Mouse (Mus musculus): Measurements from ENCODE around the gene Eif4h. TPM values are rescaled to one million over a fixed set of nuclear protein-coding genes. Genes with fewer than 3 reads are reported as not detected.

Gene Eif4h
- total and polyA plus RNA-seq, 2 experiments = 134 to 139 TPM

DNA sequence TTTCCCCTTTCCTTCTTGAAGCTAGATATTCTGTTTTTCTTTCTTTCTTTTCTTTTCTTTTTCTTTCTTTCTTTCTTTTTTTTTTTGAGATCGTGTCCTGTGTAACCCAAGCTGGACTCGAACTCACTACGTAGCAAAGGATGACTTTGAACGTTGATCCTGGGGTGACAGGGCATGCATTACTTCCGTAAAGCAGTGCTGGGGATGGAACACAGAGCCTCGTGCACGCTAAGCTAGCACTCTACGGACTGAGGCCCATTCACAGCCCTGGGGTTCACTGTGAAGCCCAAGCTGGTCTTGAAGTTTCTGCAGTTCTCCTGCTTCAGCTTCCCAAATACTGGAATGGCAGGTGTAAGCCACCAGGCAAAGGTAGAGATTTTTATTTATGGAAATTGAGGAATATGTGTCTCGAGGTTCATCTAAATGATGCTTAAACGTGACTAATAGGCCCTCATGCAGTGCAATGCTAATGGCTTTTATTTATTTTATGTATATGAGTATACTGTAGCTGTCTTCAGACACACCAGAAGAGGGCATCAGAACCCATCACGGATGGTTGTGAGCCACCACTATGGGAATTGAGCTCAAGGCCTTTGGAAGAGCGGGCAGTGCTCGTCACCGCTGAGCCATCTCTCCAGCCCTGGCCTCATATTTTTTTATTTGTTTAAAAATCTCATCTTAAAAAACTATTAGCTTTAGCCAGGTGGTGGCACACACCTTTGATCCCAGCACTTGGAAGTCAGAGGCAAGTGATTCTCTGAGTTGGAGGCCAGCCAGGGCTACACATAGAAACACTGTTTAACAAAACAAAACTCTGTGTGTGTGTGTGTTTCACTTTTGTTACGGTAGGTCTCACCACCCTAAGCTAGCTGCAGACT, 56.0 kb downstream of the Eif4h start:
- Histone ChIP-seq H3K9ac (ENCODE audit: low read depth, low read length) (peak overlapping the region; percentile 77), H3K36me3 (ENCODE audit: control insufficient read depth, insufficient read depth, low read length) (no peaks in the 10 kb centered on the region), H3K27me3 (ENCODE audit: control insufficient read depth, insufficient read depth, low read length) (no peaks in the 10 kb centered on the region), H3K4me1 (ENCODE audit: control insufficient read depth, insufficient read depth, low read length) (peaks cover 2% of the 10 kb centered on the region), H3K4me3 (ENCODE audit: insufficient read depth, low read depth, low read length) (peak overlapping the region; percentile 69), H3K27ac (replicated peaks; ENCODE audit: insufficient read depth, low read depth, low read length) (no peak overlapping the region), H3K79me2 (ENCODE audit: control insufficient read depth, insufficient read depth, low read length) (no peaks in the 10 kb centered on the region; the same call in 1 of the 2 replicates)
- 13% methylated on average over 15 of the region's 15 CpGs for WGBS
- no peak for TF ChIP-seq POLR2A (IDR thresholded peaks at IDR 0.05; ENCODE audit: extremely low read depth, insufficient read depth, low read length)
- no peak for TF ChIP-seq CTCF (IDR thresholded peaks at IDR 0.05; ENCODE audit: low read depth, low read length)
- peak; percentile 60 for DNase-seq (ENCODE audit: extremely low read depth, low read depth, low spot score)

DNA sequence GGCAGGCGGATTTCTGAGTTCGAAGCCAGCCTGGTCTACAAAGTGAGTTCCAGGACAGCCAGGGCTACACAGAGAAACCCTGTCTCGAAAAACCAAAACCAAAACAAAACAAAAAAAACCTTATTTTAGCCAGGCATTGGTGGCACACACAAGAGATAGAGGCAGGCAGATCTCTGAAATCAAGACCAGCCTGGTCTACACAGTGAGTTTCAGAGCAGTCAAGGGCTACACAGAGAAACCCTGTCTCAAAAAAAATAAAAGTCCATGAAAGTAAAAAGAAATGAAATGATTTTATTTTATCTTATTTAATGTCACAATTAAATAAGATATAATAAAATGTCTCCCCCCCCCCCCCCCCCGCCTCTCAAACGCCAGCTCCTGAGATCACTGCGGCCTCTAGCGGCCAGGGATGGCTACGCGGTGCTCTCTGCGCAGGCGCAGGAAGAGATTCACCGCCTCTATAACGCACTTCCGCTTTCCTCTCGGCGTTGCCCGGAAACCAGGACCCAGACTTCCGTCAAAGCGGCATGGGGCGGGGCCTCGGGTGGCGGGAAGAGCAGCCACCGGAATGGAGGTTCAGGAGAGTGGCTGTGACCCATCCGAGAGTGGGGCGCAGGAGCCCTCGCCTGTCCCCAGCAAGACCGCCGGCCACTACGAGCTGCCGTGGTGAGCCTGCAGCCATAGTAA, 56.9 kb downstream of the Eif4h start:
- H3K27ac ChIP-seq (replicated peaks; ENCODE audit: insufficient read depth, low read depth, low read length) = no peak overlapping the region
- 7% methylated on average over 30 of the region's 30 CpGs for WGBS
- TF ChIP-seq POLR2A (IDR thresholded peaks at IDR 0.05; ENCODE audit: extremely low read depth, insufficient read depth, low read length) (0 out of 2 replicates have a peak, but pooled peaks have one; percentile 34), CTCF (IDR thresholded peaks at IDR 0.05; ENCODE audit: low read depth, low read length) (peak; percentile 83)
- H3K36me3 ChIP-seq (ENCODE audit: control insufficient read depth, insufficient read depth, low read length) = no peaks in the 10 kb centered on the region
- DNase-seq (ENCODE audit: extremely low read depth, low read depth, low spot score) = peak; percentile 82
- peak overlapping the region; percentile 69 for H3K4me3 ChIP-seq (ENCODE audit: insufficient read depth, low read depth, low read length)
- peaks cover 2% of the 10 kb centered on the region for H3K4me1 ChIP-seq (ENCODE audit: control insufficient read depth, insufficient read depth, low read length)
- peak overlapping the region; percentile 77 for H3K9ac ChIP-seq (ENCODE audit: low read depth, low read length)
- no peaks in the 10 kb centered on the region for H3K27me3 ChIP-seq (ENCODE audit: control insufficient read depth, insufficient read depth, low read length)
- no peaks in the 10 kb centered on the region; the same call in 1 of the 2 replicates for H3K79me2 ChIP-seq (ENCODE audit: control insufficient read depth, insufficient read depth, low read length)

DNA sequence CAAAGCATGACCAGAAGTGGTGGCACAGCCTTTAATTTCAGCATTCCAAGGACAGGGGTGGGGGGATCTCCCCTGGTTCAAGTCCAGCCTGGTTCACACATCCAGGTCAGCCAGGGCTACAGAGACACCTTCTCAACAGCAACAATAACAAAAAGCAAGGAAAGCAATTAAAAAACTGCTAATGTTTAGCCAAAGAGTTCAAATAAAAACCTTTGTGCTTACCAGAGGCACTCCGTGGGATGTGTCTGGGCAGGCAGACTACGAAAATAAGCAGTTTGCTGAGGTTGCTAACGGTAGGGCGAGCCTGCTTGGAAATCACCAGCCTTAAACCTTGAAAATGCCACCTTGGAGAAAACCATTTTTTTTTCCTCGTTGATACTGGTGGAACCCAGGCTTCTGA, 58.1 kb downstream of the Eif4h start, which contains the start of gene Rfc2:
Gene Rfc2 (plus strand): TSS at position 221 of the 400 bp plus-strand sequence.
- H3K79me2 ChIP-seq (ENCODE audit: control insufficient read depth, insufficient read depth, low read length) = no peaks in the 10 kb centered on the region; the same call in 1 of the 2 replicates
- H3K4me1 ChIP-seq (ENCODE audit: control insufficient read depth, insufficient read depth, low read length) = peaks cover 2% of the 10 kb centered on the region
- no peak within 1 kb of the TSS for H3K9ac ChIP-seq (ENCODE audit: low read depth, low read length)
- H3K27ac ChIP-seq (replicated peaks; ENCODE audit: insufficient read depth, low read depth, low read length) = no peak within 1 kb of the TSS
- TF ChIP-seq POLR2A (IDR thresholded peaks at IDR 0.05; ENCODE audit: extremely low read depth, insufficient read depth, low read length) = no peak
- TF ChIP-seq CTCF (IDR thresholded peaks at IDR 0.05; ENCODE audit: low read depth, low read length) = no peak
- no peak within 1 kb of the TSS for H3K4me3 ChIP-seq (ENCODE audit: insufficient read depth, low read depth, low read length)
- no peaks in the 10 kb centered on the region for H3K36me3 ChIP-seq (ENCODE audit: control insufficient read depth, insufficient read depth, low read length)
- DNase-seq (ENCODE audit: extremely low read depth, low read depth, low spot score) = no peak
- WGBS = 86% methylated on average over 5 of the region's 5 CpGs
- no peaks in the 10 kb centered on the region for H3K27me3 ChIP-seq (ENCODE audit: control insufficient read depth, insufficient read depth, low read length)

DNA sequence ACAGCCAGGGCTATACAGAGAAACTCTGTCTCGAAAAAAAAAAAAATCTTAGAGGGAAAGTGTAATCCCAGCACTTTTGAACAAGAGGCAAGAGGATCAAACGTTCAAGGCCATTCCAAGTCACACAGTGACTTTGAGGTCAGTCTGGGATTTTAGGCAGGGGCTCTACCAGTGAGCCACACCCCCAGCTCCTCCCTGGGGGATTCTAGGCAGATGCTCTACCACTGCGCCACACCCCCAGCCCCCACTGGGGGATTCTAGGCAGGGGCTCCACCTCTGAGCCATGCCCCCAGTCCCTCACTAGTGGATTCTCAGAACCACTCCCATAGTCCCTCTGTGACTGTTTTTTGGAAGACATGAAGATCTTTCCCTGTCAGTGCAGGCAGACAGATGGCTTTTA, 60.2 kb downstream of the Eif4h start:
- no peak overlapping the region for H3K4me3 ChIP-seq (ENCODE audit: insufficient read depth, low read depth, low read length)
- TF ChIP-seq POLR2A (IDR thresholded peaks at IDR 0.05; ENCODE audit: extremely low read depth, insufficient read depth, low read length) (no peak), CTCF (IDR thresholded peaks at IDR 0.05; ENCODE audit: low read depth, low read length) (no peak)
- no peaks in the 10 kb centered on the region for H3K36me3 ChIP-seq (ENCODE audit: control insufficient read depth, insufficient read depth, low read length)
- no peak for DNase-seq (ENCODE audit: extremely low read depth, low read depth, low spot score)
- no peak overlapping the region for H3K27ac ChIP-seq (replicated peaks; ENCODE audit: insufficient read depth, low read depth, low read length)
- H3K9ac ChIP-seq (ENCODE audit: low read depth, low read length) = no peak overlapping the region
- no peaks in the 10 kb centered on the region; the same call in 1 of the 2 replicates for H3K79me2 ChIP-seq (ENCODE audit: control insufficient read depth, insufficient read depth, low read length)
- 66% methylated on average over 3 of the region's 3 CpGs for WGBS
- no peaks in the 10 kb centered on the region for H3K27me3 ChIP-seq (ENCODE audit: control insufficient read depth, insufficient read depth, low read length)
- peaks cover 2% of the 10 kb centered on the region for H3K4me1 ChIP-seq (ENCODE audit: control insufficient read depth, insufficient read depth, low read length)

DNA sequence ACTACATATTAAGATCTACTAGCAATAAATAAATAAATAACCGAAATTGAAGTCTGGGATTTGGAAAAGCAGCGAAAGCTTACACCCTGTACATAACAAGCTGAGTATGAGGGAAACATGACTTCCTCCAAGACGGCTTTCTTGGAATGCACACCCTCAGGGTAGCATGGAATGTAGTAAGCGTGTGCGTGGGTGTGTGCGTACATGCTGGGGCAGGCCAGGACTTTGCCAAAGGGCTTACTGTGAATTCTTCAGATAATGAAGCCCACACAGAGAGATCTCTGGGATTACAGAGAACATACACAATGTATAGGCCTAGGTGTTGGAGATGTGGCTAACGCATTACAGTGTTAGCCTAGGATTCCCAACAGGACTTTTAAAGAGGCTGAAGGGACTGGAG, 61.8 kb downstream of the Eif4h start:
- WGBS = 91% methylated on average over 7 of the region's 7 CpGs
- Histone ChIP-seq H3K79me2 (ENCODE audit: control insufficient read depth, insufficient read depth, low read length) (no peaks in the 10 kb centered on the region), H3K27me3 (ENCODE audit: control insufficient read depth, insufficient read depth, low read length) (no peaks in the 10 kb centered on the region), H3K9ac (ENCODE audit: low read depth, low read length) (no peak overlapping the region), H3K36me3 (ENCODE audit: control insufficient read depth, insufficient read depth, low read length) (no peaks in the 10 kb centered on the region), H3K4me3 (ENCODE audit: insufficient read depth, low read depth, low read length) (no peak overlapping the region), H3K4me1 (ENCODE audit: control insufficient read depth, insufficient read depth, low read length) (no peaks in the 10 kb centered on the region), H3K27ac (replicated peaks; ENCODE audit: insufficient read depth, low read depth, low read length) (no peak overlapping the region)
- TF ChIP-seq CTCF (IDR thresholded peaks at IDR 0.05; ENCODE audit: low read depth, low read length) = no peak
- no peak for TF ChIP-seq POLR2A (IDR thresholded peaks at IDR 0.05; ENCODE audit: extremely low read depth, insufficient read depth, low read length)
- DNase-seq (ENCODE audit: extremely low read depth, low read depth, low spot score) = no peak

All from liver, adult 2 months (tissue).